Mouse (Mus musculus) hematopoietic stem cell, adult 5-6 weeks (primary cell): ENCODE results near the gene Cep162. TPM values are rescaled to one million over a fixed set of nuclear protein-coding genes. Genes with fewer than 3 reads are reported as not detected.
A peak's percentile ranks its signal among the peaks of the same experiment; 100 is the strongest.

ENCODE experiments used
- ATAC-seq, 2 experiments: fragments of 125-278 bp in 1 of 2; replicated peaks in 1 of 2; 2 replicates each; pipeline ENCODE4 v1.8.0; 2016 to 2017; ENCODE audit warnings: inconsistent platforms in 2 of 2, mild to moderate bottlenecking in 2 of 2, moderate number of reproducible peaks in 2 of 2, low read depth in 1 of 2, moderate TSS enrichment in 1 of 2; ENCODE audit not compliant: low FRiP score in 2 of 2, poor library complexity in 2 of 2, severe bottlenecking in 2 of 2, insufficient read depth in 1 of 2, low TSS enrichment in 1 of 2
- total RNA-seq: library from RNA; stranded (forward); fragments of 172-1452, 232-1000 nt; gene quantifications from 2 replicates; pipeline ENCODE4 v1.2.3, GENCODE M21; 2017

The Cep162 gene
- total RNA-seq, 1 experiment from 2014 or later: 17.5 TPM

GRCm38 (mm10) chr9:87170891-87171290 is 84.4 kb downstream of the Cep162 start:
- ATAC-seq: no peak

DNA sequence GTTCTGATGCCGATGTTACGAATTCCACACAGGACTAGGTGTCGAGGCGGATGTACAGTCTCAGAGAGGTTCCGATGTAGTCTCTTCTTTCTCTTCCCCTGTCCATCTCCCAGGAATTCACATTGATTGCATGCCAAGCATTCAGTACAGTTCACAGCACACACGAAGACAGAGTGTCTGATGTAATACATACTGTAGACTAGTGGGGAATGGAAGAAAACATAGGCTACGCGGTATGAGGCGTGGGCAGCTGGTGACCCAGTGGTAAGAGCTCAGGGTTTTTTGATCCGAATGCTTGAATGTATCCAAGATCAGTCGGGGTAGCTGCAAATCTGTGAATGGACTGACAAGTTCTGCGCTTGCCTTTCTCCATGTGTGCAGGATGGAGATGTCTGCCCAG is 86.2 kb downstream of the Cep162 start:
- ATAC-seq: no peak

- no peak for ATAC-seq
Measured at GRCm38 (mm10) chr9:87168051-87168450, 87.3 kb downstream of the Cep162 start.

DNA sequence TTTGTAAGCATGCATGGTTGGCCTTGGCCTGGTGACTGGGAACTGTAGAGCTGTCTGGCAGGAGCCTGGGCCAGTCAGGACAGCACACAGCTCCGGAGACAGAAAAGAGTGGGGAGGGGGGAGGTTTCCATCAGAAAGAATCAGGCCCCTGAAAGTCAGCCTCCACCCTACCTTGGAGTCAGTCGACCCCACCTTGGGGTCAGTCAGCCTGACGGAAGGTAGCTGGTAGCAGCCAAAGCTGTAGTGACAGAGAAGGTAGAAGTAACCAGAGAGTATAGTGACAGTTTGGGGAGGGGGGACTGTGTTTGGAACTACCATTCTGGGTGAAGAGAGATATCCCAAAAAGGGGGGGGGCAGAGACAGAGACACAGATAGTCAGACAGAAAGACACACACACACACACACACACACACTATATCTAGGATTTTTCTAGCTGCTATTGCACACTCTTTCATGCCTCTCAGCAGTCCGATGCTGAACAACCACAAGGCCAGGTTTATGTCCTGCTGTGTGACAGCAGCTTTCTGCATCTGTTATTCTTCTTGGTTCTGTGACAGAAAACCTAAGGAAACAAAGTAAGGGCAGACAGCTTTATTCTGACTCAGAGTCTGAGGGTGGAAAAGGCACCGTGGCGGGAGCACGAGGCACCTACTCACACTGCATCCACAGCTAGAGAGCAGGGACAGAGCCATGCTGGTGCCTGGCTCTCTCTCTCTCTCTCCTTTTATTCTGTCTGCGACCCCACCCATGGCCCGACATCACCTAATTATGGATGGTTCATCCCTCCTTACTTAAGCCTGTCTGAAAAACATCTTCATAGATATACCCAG is 88.1 kb downstream of the Cep162 start:
- no peak for ATAC-seq

- no peak for ATAC-seq
Measured at GRCm38 (mm10) chr9:87162559-87162958, 92.8 kb downstream of the Cep162 start.

- ATAC-seq: no peak
Measured at GRCm38 (mm10) chr9:87152641-87153325, 102.6 kb downstream of the Cep162 start.

GRCm38 (mm10) chr9:87147927-87148326 is 107.4 kb downstream of the Cep162 start:
- no peak for ATAC-seq

DNA sequence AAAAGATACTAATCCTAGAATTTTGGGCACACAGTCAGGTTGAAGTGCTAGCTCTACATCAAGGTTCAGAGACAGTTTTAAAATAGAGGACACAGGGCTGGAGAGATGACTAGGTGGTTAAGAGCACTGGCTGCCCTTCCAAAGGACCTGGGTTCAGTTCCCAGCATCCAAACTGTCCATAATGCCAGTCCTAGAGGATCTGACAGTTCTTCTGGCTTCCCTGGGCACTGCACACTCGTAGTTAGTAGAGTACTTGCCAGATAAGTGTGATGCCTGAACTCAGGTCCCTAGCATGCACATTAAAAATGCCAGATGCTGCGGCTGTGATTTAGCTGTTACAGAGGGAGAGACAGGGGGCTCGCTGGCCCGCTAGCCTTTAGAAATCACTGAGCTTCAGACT is 108.9 kb downstream of the Cep162 start:
- ATAC-seq: no peak

DNA sequence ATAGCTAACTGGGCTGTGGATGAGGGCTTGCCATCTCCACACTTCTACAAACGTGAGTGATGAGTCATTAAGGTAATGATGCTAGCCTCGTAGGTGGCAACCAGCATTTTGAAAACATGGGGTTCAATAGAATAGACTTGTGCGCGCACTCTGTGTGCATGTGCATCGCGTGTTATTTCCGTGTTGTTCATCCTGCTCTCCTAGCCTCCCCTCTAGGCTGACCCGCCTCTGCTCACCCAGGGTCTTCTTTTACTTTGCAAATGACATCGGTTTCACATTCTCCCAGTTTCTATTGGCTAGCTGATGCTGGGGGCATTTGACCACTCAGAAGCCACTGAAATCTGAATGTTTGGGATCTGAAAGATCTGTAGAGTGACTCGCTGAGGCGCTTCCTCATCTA is 109.7 kb downstream of the Cep162 start:
- no peak for ATAC-seq

DNA sequence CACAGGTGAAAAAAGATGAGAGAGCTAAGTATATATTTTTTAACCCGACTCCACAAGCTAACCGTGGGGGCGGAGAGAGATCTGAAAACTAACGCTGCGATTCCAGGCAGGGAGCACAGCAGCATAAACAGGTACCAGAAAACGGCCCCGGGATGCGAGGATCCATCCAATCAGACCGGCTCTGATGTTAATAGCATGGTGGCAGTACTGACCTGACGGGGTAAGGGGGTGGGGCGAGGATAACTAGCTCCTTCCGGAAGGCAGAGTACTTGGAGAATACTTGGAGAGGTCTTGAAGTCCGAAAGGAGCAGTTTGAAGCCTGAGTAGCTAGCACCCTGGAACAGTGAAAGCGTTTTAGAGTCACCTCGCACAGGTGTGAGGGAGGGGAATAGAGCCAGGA is 110.2 kb downstream of the Cep162 start:
- ATAC-seq: no peak

- ATAC-seq: peak; percentile 25 to 51; a peak in 2 of 4 replicates
Measured at GRCm38 (mm10) chr9:87144532-87144931, 110.8 kb downstream of the Cep162 start.

DNA sequence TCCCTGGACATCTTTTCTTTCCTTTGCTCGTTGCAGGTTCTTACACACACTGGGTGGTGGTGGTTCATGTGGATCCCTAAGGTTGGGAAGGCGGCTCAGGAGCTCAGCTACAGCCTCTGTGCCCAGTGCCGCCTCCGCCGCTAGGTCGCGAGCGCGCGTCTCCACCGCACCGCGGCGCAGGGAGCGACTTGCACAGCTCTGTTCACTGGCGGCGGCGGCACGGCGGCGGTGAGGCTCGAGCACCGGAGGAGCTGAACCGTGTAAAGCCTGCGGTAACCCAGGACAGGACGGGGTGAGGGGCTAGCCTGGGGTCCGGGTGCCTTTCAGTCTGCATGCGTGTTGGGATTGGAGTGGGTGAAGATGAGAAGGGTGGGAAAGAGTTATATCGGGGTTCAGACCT is 111.2 kb downstream of the Cep162 start, which contains the start of gene Mrap2:
TSS of gene Mrap2 (plus strand) at position 201 of the 400 bp plus-strand sequence.
- ATAC-seq: peak; percentile 81 to 84

DNA sequence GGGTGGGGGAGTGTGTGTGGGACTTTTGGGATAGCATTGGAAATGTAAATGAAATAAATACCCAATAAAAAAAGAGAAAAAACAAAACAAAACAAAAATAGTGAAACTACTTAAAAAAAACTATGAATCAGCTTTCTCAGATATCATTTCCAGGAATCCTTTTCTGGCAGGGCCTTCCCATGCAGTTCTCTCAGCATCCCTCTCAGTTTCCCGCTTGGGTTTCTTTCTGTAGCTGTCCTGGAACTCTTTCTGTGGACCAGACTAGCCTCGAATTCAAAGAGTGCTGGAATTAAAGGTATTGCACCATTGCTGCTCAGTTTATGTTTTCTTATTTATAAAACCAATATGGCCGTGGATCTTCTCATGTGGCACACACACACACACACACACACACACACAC is 112.3 kb downstream of the Cep162 start:
- no peak for ATAC-seq

Other genes with a start within 250 kb of the Cep162 start
- not detected in 2 replicates for gene Ripply2, start 240.0 kb downstream of the Cep162 start, total RNA-seq
- gene Cyb5r4, start 233.5 kb downstream of the Cep162 start, total RNA-seq: 119 and 130 TPM in 2 replicates
- not detected in 2 replicates for gene Mrap2, start 111.2 kb downstream of the Cep162 start, total RNA-seq